Mouse (Mus musculus): ENCODE results near the gene Slc46a3. TPM values are rescaled to one million over a fixed set of nuclear protein-coding genes. Genes with fewer than 3 reads are reported as not detected.
"Not testable (repeated sequence)": the region's sequence is repeated elsewhere in the genome, so short reads cannot be mapped to it uniquely, and the experiment has no call there.

Gene Slc46a3
- polyA plus RNA-seq, 1 experiment from 2014 or later, result 5.0 TPM

GRCm38 (mm10) chr5:147898254-147898653 lies 3.6 kb upstream of the Slc46a3 start:
- H3K4me3 ChIP-seq (ENCODE audit: low read length), result no peak overlapping the region
- H3K9me3 ChIP-seq (ENCODE audit: control insufficient read depth, low read length), result no peaks in the 10 kb centered on the region
- H3K27ac ChIP-seq (ENCODE audit: low read length), result no peak overlapping the region
- no peak for ATAC-seq (ENCODE audit: low read depth)
- H3K27me3 ChIP-seq (ENCODE audit: control insufficient read depth, insufficient read depth, low read depth, low read length), result no peaks in the 10 kb centered on the region; the same call in 1 of the 2 replicates
- no peaks in the 10 kb centered on the region for H3K36me3 ChIP-seq (ENCODE audit: control insufficient read depth, insufficient read depth, low read length)
- no peak overlapping the region for H3K9ac ChIP-seq (ENCODE audit: low read length)
- WGBS, result 54% methylated on average over 2 of the region's 2 CpGs
- peaks cover 7% of the 10 kb centered on the region for H3K4me1 ChIP-seq (replicated peaks; ENCODE audit: control insufficient read depth, insufficient read depth, low read length)
- no peak overlapping the region for H3K4me2 ChIP-seq (ENCODE audit: low read depth, low read length)

GRCm38 (mm10) chr5:147896501-147896900 lies 1.9 kb upstream of the Slc46a3 start:
- not testable (repeated sequence) for H3K4me2 ChIP-seq (ENCODE audit: low read depth, low read length); H3K27me3 ChIP-seq (ENCODE audit: control insufficient read depth, insufficient read depth, low read depth, low read length); H3K4me3 ChIP-seq (ENCODE audit: low read length); H3K9ac ChIP-seq (ENCODE audit: low read length); H3K4me1 ChIP-seq (replicated peaks; ENCODE audit: control insufficient read depth, insufficient read depth, low read length); H3K27ac ChIP-seq (ENCODE audit: low read length); H3K36me3 ChIP-seq (ENCODE audit: control insufficient read depth, insufficient read depth, low read length); H3K9me3 ChIP-seq (ENCODE audit: control insufficient read depth, low read length); ATAC-seq (ENCODE audit: low read depth)
- WGBS, result 55% methylated on average over 4 of the region's 4 CpGs

DNA sequence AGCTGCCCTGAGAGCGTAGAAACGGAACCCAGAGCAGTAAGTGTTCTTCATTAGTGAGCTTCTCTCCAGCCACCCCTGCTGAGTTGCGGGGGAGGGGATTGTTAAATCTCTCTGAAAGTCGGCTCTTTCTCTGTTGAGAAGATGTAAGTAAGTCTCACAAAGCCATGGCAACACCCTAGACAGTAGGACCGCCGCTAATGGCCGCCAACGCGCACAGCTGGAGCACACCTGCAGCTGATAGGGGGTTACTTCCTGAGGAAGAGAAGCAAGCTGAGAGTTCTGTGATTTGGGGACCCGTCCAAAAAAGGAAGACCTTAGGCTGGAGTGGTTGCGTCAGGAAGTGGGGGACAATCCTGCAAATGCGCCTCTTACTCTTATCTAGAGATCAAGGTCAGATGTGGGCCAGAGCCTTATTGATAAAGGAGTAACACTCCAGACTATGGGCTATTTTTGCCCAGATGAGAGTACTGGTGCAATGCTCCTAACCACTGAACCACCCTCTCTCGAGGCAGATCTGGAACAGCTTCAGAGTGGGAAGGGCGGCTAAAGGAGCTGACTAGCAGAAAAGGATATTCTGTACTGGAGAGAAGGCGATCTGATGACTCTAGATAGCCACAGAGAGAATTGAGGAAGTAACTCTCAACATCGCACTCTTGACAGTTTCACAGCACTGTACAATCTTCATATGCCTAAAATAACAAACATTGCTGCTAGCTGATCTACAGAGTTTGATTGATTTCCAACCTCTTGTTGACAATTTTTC lies 1.0 kb upstream of the Slc46a3 start:
- no peaks in the 10 kb centered on the region; the same call in 1 of the 2 replicates for H3K27me3 ChIP-seq (ENCODE audit: control insufficient read depth, insufficient read depth, low read depth, low read length)
- no peak overlapping the region for H3K9ac ChIP-seq (ENCODE audit: low read length)
- H3K4me2 ChIP-seq (ENCODE audit: low read depth, low read length), result peak overlapping the region; percentile 89
- no peak overlapping the region for H3K27ac ChIP-seq (ENCODE audit: low read length)
- peaks cover 7% of the 10 kb centered on the region for H3K4me1 ChIP-seq (replicated peaks; ENCODE audit: control insufficient read depth, insufficient read depth, low read length)
- WGBS, result 17% methylated on average over 16 of the region's 16 CpGs
- no peaks in the 10 kb centered on the region for H3K9me3 ChIP-seq (ENCODE audit: control insufficient read depth, low read length)
- H3K36me3 ChIP-seq (ENCODE audit: control insufficient read depth, insufficient read depth, low read length), result no peaks in the 10 kb centered on the region
- H3K4me3 ChIP-seq (ENCODE audit: low read length), result peak overlapping the region; percentile 73
- ATAC-seq (ENCODE audit: low read depth), result no peak

DNA sequence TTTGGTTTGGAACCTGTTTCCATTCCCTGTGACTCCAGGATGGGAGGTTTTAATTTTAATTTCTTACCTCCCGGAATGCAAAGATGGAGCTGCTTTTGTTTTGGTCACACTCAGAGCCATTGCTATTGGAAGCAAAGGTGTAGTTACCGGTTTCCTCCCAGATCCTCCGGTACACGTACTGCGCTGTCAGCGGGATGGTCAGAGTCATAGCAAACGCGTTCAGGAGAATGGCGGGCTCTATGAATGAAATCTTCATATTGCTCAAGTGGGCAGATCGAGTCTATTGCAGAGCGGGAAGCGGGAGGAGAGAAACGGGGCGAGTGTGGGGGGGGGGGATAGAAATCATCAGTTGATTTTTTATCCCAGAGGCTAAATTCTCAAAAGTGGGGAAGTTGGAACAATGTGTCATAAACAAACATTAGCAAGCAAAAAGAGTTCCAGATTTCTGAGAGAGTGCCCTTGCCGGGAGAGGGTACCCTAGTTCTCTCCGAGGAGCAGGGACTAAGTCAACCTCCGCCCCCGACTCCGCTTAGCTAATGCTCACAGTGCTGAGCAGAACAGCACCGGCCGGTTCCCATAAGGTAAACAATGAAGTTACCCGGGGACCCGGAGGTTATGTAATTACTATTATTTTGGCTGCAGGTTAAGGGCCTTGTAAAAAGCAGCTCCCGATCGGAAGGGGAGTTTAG lies 705 bp downstream of the Slc46a3 start:
- Histone ChIP-seq H3K9me3 (ENCODE audit: control insufficient read depth, low read length) (no peaks in the 10 kb centered on the region), H3K4me1 (replicated peaks; ENCODE audit: control insufficient read depth, insufficient read depth, low read length) (peaks cover 7% of the 10 kb centered on the region), H3K4me2 (ENCODE audit: low read depth, low read length) (peak overlapping the region; percentile 89), H3K9ac (ENCODE audit: low read length) (peak overlapping the region; percentile 71), H3K27me3 (ENCODE audit: control insufficient read depth, insufficient read depth, low read depth, low read length) (no peaks in the 10 kb centered on the region; the same call in 1 of the 2 replicates), H3K27ac (ENCODE audit: low read length) (peak overlapping the region; percentile 54; the same call in 1 of the 2 replicates), H3K36me3 (ENCODE audit: control insufficient read depth, insufficient read depth, low read length) (no peaks in the 10 kb centered on the region), H3K4me3 (ENCODE audit: low read length) (peak overlapping the region; percentile 73)
- ATAC-seq (ENCODE audit: low read depth), result peak; percentile 59
- 2% methylated on average over 25 of the region's 25 CpGs for WGBS

DNA sequence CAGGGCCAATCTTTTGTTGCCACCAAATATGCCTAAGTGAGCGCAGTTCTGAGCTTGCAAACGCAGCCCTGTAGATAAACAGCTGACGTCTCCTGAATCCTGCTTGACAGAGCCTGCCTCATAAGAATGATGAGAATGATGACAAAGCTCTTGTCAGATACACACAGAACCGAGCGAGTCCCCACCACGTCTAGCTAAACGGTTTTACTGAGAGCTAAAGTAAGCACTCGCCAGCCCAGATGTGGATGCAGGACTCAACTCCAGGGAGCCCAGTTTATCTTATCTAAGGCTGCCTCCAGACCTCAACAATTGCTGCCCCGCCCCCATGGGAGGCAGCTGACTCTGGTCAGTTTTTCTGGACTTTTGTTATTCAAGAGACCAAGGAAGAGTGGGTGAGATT lies 1.5 kb downstream of the Slc46a3 start:
- 20% methylated on average over 9 of the region's 9 CpGs for WGBS
- H3K9ac ChIP-seq (ENCODE audit: low read length), result no peak overlapping the region
- no peak overlapping the region for H3K4me3 ChIP-seq (ENCODE audit: low read length)
- no peak overlapping the region for H3K27ac ChIP-seq (ENCODE audit: low read length)
- H3K4me1 ChIP-seq (replicated peaks; ENCODE audit: control insufficient read depth, insufficient read depth, low read length), result peaks cover 7% of the 10 kb centered on the region
- no peaks in the 10 kb centered on the region for H3K9me3 ChIP-seq (ENCODE audit: control insufficient read depth, low read length)
- H3K36me3 ChIP-seq (ENCODE audit: control insufficient read depth, insufficient read depth, low read length), result no peaks in the 10 kb centered on the region
- H3K4me2 ChIP-seq (ENCODE audit: low read depth, low read length), result no peak overlapping the region
- ATAC-seq (ENCODE audit: low read depth), result no peak
- no peaks in the 10 kb centered on the region; the same call in 1 of the 2 replicates for H3K27me3 ChIP-seq (ENCODE audit: control insufficient read depth, insufficient read depth, low read depth, low read length)

DNA sequence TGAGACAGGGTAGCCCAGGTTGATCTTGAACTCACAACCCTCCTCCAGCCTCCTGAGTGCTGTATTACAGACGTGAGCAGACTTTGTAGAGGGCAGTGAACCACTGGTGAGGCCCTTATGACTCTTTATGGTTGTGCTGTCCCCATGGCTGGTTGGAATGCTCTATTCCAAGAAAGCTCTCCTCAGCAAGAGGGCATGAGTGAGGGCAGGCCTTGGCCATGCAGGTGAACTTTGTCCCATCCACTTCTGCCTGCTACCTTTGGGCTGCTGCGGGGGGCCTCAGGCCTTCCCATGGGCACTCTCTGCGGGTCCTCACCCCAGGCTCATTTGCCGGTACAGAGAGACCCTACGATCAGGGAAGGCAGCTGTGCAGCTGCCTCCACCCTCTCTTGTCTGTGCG lies 1.9 kb downstream of the Slc46a3 start:
- H3K27ac ChIP-seq (ENCODE audit: low read length), result no peak overlapping the region
- no peaks in the 10 kb centered on the region; the same call in 1 of the 2 replicates for H3K27me3 ChIP-seq (ENCODE audit: control insufficient read depth, insufficient read depth, low read depth, low read length)
- peaks cover 7% of the 10 kb centered on the region for H3K4me1 ChIP-seq (replicated peaks; ENCODE audit: control insufficient read depth, insufficient read depth, low read length)
- H3K9me3 ChIP-seq (ENCODE audit: control insufficient read depth, low read length), result no peaks in the 10 kb centered on the region
- WGBS, result 37% methylated on average over 6 of the region's 6 CpGs
- ATAC-seq (ENCODE audit: low read depth), result no peak
- H3K36me3 ChIP-seq (ENCODE audit: control insufficient read depth, insufficient read depth, low read length), result no peaks in the 10 kb centered on the region
- no peak overlapping the region for H3K4me2 ChIP-seq (ENCODE audit: low read depth, low read length)
- no peak overlapping the region for H3K9ac ChIP-seq (ENCODE audit: low read length)
- no peak overlapping the region for H3K4me3 ChIP-seq (ENCODE audit: low read length)

DNA sequence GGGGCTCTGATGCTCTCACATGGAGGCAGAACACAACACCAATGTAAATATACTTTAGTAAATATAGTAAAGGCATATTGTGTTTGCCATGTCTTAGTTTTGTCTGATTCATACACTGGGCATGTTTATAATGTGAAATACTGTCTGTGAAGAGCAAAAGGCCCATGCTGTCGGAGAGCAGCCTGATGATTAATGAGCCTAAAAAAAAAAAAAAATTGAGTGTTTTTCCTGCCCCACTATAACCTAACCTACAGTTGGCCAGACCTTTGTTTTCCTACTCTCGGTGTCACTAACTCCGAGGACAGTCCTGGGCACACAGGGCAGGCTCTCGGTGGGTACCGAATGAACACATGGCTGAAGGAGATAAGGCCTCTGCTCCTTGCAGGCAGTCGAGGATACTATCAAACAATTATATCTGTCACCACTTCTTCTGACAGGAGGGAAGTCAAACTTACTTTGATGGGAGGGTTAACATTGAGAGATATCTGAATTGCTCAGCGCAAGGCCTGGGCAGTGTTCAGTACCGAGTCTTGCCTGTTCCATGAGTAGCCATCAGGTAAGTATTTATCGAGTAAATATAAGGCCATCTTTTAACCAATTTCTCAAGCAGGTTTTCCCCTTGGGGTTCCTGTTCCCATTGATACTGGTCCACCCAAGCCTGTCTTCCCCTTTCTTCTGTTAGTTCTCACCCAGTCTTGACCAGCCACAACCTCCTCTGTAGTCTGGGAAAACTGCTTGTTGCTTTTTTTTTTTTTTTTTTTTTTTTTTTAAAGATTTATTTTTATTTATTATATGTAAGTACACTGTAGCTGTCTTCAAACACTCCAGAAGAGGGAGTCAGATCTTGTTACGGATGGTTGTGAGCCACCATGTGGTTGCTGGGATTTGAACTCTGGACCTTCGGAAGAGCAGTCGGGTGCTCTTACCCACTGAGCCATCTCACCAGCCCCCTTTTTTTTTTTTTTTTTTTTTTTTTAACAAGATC lies 6.0 kb downstream of the Slc46a3 start:
- H3K27ac ChIP-seq (ENCODE audit: low read length), result no peak overlapping the region
- no peaks in the 10 kb centered on the region; the same call in 1 of the 2 replicates for H3K4me1 ChIP-seq (replicated peaks; ENCODE audit: control insufficient read depth, insufficient read depth, low read length)
- no peak overlapping the region for H3K9ac ChIP-seq (ENCODE audit: low read length)
- no peak overlapping the region for H3K4me3 ChIP-seq (ENCODE audit: low read length)
- 64% methylated on average over 10 of the region's 12 CpGs for WGBS
- no peaks in the 10 kb centered on the region for H3K27me3 ChIP-seq (ENCODE audit: control insufficient read depth, insufficient read depth, low read depth, low read length)
- H3K36me3 ChIP-seq (ENCODE audit: control insufficient read depth, insufficient read depth, low read length), result no peaks in the 10 kb centered on the region
- no peak for ATAC-seq (ENCODE audit: low read depth)
- 0 out of 2 replicates have a peak, but pooled peaks cover 3% of the 10 kb centered on the region for H3K9me3 ChIP-seq (ENCODE audit: control insufficient read depth, low read length)
- no peak overlapping the region for H3K4me2 ChIP-seq (ENCODE audit: low read depth, low read length)

- WGBS, result 77% methylated on average over 6 of the region's 6 CpGs
- no peak overlapping the region for H3K27ac ChIP-seq (ENCODE audit: low read length)
Observed at GRCm38 (mm10) chr5:147883581-147883980, 11.0 kb downstream of the Slc46a3 start.

More at GRCm38 (mm10) chr5:147883581-147883980, 11.0 kb downstream of the Slc46a3 start:
- Histone ChIP-seq H3K4me2 (ENCODE audit: low read depth, low read length) (no peak overlapping the region), H3K4me1 (replicated peaks; ENCODE audit: control insufficient read depth, insufficient read depth, low read length) (no peaks in the 10 kb centered on the region), H3K9ac (ENCODE audit: low read length) (no peak overlapping the region), H3K36me3 (ENCODE audit: control insufficient read depth, insufficient read depth, low read length) (peaks cover 4% of the 10 kb centered on the region; the same call in 1 of the 2 replicates), H3K4me3 (ENCODE audit: low read length) (no peak overlapping the region), H3K9me3 (ENCODE audit: control insufficient read depth, low read length) (0 out of 2 replicates have a peak, but pooled peaks cover 3% of the 10 kb centered on the region), H3K27me3 (ENCODE audit: control insufficient read depth, insufficient read depth, low read depth, low read length) (no peaks in the 10 kb centered on the region)
- no peak for ATAC-seq (ENCODE audit: low read depth)
